Mouse (Mus musculus): ENCODE data around the gene Ptprr. TPM values are rescaled to one million over a fixed set of nuclear protein-coding genes. Genes with fewer than 3 reads are reported as not detected.

Gene Ptprr
- polyA plus RNA-seq, 1 experiment from 2014 or later: 17.6 TPM

DNA sequence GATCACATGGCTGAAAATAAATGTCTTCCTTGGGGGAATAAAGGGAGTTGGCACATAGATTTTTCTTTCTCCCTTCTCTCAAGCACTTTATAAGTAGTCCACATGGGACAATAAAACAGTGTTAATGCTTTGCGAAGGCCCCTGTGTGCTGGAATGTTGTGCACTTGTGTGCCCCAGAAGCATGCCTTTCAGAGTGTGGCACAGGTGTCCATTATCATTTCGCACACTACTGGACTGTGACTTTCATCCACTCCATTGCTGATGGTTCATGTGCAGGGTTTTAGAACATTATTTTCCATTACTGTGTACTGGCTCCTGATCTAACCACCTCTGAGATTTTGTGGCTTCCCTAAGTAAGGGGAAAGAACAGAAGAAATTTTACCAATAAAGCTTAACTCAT is 105.8 kb downstream of the Ptprr start:
- Histone ChIP-seq H3K4me1 (no peaks in the 10 kb centered on the region), H3K27ac (no peak overlapping the region), H3K36me3 (replicated peaks) (no peaks in the 10 kb centered on the region), H3K4me2 (no peak overlapping the region), H3K9ac (no peak overlapping the region), H3K4me3 (no peak overlapping the region), H3K27me3 (replicated peaks) (no peaks in the 10 kb centered on the region), H3K9me3 (no peaks in the 10 kb centered on the region)
- WGBS: 85% methylated on average over 2 of the region's 2 CpGs
- ATAC-seq (replicated peaks): no peak

DNA sequence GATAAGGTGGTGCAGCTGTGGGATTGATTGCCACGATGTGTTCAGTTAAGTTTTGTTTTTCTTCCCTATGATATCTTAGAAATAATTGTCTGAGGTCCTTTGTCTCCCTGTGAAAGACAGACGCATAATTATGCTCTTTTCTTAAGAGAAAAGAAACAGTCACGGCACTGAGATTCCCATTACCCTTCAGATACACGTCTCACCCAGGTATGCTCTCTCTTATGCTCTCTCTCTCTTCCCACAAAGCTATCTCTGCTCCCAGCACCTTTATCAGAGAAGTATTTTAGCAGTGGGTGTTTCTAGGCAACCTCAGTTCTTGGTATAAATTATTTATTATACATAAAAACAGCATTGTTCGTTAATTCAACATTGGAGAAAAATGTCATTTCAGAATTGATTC is 107.4 kb downstream of the Ptprr start:
- Histone ChIP-seq H3K9ac (no peak overlapping the region), H3K36me3 (replicated peaks) (no peaks in the 10 kb centered on the region), H3K4me3 (no peak overlapping the region), H3K4me1 (no peaks in the 10 kb centered on the region), H3K27me3 (replicated peaks) (no peaks in the 10 kb centered on the region), H3K27ac (no peak overlapping the region), H3K4me2 (no peak overlapping the region), H3K9me3 (no peaks in the 10 kb centered on the region)
- 64% methylated on average over 5 of the region's 5 CpGs for WGBS
- no peak for ATAC-seq (replicated peaks)

DNA sequence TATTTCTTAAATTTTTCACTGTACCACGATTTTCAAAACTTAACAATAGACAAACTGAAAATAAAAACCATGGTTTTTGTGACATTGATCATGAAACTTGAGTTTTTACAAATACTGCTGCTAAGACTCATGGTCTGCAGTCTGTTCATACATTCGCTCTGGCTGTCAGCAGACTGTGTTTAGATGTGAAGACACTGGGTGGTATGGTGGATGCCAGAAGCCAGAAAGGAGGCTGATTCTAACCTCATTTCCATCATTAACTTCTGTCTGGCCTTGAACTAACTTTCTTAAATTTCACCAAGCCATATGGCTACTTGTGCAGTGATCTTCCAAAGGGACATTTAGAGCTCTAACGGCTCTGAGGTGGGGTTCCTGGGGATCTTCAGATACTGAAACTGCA is 112.4 kb downstream of the Ptprr start:
- 82% methylated on average over 3 of the region's 3 CpGs for WGBS
- Histone ChIP-seq H3K9me3 (no peaks in the 10 kb centered on the region), H3K4me2 (no peak overlapping the region), H3K4me3 (no peak overlapping the region), H3K36me3 (replicated peaks) (no peaks in the 10 kb centered on the region), H3K4me1 (no peaks in the 10 kb centered on the region), H3K27me3 (replicated peaks) (no peaks in the 10 kb centered on the region), H3K27ac (no peak overlapping the region), H3K9ac (no peak overlapping the region)
- ATAC-seq (replicated peaks): no peak

DNA sequence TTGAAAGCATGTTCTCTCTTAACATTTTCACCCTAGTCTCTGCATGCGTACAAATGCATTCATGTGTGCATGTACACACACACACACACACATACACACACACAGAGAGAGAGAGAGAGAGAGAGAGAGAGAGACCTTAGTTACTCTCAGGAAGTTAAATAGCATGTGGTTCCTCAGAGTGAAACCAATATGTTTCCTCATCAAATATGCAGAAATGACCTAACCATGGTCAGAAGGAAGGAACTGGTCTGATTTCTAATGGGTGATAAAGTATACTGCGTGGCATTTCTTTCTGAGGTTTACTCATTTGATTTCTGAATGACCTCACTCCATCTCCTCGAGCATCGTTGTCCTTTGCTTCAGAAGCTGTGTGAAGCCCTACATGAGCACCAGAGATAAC is 113.2 kb downstream of the Ptprr start:
- H3K9me3 ChIP-seq: no peaks in the 10 kb centered on the region
- 92% methylated on average over 4 of the region's 4 CpGs for WGBS
- ATAC-seq (replicated peaks): no peak
- H3K9ac ChIP-seq: no peak overlapping the region
- H3K4me2 ChIP-seq: no peak overlapping the region
- H3K27ac ChIP-seq: no peak overlapping the region
- H3K4me3 ChIP-seq: no peak overlapping the region
- H3K4me1 ChIP-seq: no peaks in the 10 kb centered on the region
- H3K36me3 ChIP-seq (replicated peaks): no peaks in the 10 kb centered on the region
- no peaks in the 10 kb centered on the region for H3K27me3 ChIP-seq (replicated peaks)

DNA sequence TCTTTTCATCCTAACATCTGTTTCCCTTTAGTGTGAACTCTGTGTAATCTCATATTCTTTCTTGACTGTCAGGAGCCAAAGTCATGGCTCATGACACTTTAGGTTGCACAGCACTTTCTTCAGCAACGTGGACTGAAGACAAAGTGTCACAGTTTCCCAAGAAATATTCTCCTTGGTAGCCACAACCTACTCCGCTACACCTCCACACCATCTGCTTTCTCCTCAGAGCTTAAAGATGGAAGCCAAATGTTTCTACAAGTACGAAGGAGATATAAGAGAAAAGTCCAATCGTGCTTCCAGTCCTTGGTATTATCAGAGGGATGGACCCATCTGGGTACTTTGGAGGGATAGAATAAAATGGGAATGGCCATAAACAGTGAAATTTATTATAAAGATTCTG is 114.2 kb downstream of the Ptprr start:
- no peaks in the 10 kb centered on the region for H3K9me3 ChIP-seq
- no peak overlapping the region for H3K9ac ChIP-seq

DNA sequence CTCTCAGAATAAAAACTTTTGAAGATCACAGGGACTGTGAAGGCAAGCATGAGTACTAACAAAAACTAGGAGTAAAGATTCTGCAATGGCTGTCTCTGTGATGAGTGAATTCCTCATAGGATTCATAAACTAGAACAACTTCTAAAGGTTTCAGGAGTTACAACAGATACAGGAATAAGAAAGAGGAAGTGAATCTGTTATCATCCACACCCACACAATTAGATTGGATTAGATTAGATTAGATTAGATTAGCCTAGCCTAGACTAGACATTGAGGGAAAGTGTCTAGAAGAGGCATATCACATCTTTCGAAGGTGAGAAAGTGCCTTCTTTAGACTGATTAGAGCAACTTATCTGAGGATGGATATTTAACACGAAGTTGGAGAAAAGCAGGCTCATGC is 117.2 kb downstream of the Ptprr start:
- 79% methylated on average over 2 of the region's 2 CpGs for whole genome bisulfite sequencing
- no peak overlapping the region for H3K4me2 ChIP-seq
- no peaks in the 10 kb centered on the region for H3K4me1 ChIP-seq
- no peak for ATAC-seq (replicated peaks)
- no peaks in the 10 kb centered on the region for H3K27me3 ChIP-seq (replicated peaks)
- H3K9ac ChIP-seq: no peak overlapping the region
- H3K36me3 ChIP-seq (replicated peaks): no peaks in the 10 kb centered on the region
- H3K4me3 ChIP-seq: no peak overlapping the region
- no peaks in the 10 kb centered on the region for H3K9me3 ChIP-seq
- H3K27ac ChIP-seq: no peak overlapping the region

More for the DNA sequence above, 114.2 kb downstream of the Ptprr start:
- H3K4me1 ChIP-seq: no peaks in the 10 kb centered on the region
- no peak overlapping the region for H3K27ac ChIP-seq
- 85% methylated on average over 4 of the region's 4 CpGs for WGBS
- H3K4me3 ChIP-seq: no peak overlapping the region
- no peaks in the 10 kb centered on the region for H3K27me3 ChIP-seq (replicated peaks)
- no peaks in the 10 kb centered on the region for H3K36me3 ChIP-seq (replicated peaks)
- H3K4me2 ChIP-seq: no peak overlapping the region
- ATAC-seq (replicated peaks): no peak

DNA sequence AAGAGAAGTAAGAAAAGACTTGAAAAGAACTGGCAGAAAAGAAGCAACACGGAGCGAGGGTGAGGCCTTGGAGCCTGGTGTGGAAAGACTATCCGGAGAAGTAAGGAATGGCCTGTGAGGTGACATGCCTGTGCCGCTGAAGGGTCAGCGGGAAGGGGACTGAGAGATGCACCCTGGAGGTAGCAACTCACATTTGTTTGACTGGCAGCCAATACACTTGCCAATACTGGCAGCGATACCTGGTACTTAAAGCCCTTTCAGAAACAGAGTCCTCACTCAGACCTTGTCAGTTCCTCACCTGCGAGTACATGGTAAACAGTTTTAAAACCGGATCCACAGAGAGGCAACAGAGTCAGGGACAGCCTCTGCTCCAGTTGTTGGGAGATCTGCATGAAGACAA is 122.2 kb downstream of the Ptprr start:
- Histone ChIP-seq H3K4me1 (no peaks in the 10 kb centered on the region), H3K9ac (no peak overlapping the region), H3K27ac (no peak overlapping the region), H3K36me3 (replicated peaks) (no peaks in the 10 kb centered on the region), H3K4me2 (no peak overlapping the region), H3K27me3 (replicated peaks) (no peaks in the 10 kb centered on the region), H3K9me3 (no peaks in the 10 kb centered on the region), H3K4me3 (no peak overlapping the region)
- ATAC-seq (replicated peaks): no peak
- 92% methylated on average over 8 of the region's 8 CpGs for WGBS

DNA sequence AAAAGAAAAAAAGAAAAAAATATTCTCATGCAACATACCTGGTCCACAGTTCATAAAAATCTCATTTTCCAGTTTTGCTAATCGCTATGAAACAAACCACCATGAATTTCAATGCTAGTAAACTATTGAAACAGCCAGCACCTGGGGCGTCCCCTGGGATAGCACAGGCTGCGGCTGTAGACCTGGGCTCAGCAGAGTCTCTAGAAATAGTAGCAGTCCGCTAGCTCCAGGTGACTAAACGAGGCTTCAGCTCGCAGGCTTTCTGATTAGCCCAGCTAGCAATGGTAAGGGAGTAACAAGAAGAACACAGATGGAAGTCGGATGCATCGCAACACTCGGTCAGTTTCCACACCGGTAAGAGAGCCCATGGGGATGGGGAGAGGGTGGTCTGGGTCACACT is 125.7 kb downstream of the Ptprr start:
- ATAC-seq (replicated peaks): no peak
- Histone ChIP-seq H3K9ac (no peak overlapping the region), H3K4me1 (no peaks in the 10 kb centered on the region), H3K27me3 (replicated peaks) (no peaks in the 10 kb centered on the region), H3K27ac (no peak overlapping the region), H3K36me3 (replicated peaks) (no peaks in the 10 kb centered on the region), H3K4me2 (no peak overlapping the region), H3K9me3 (no peaks in the 10 kb centered on the region), H3K4me3 (no peak overlapping the region)
- 87% methylated on average over 10 of the region's 10 CpGs for WGBS

DNA sequence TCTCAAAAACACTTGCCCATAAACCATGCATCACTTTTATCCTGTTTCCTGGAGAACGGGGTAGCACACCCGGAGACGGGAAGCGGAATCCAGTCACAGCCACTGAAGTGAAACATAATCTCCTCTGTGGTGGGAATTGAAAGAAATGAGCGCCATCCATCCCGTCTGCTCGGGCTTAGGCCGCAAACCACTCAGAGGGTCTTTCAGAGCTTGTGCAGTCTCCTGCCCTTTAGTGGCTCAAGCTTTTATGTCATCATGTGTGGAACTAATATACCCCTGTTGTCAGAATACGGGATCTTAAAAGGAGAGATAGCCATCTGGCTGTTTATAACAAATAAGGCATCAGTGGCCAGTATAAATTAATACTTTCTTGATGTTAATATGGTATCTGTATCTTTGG is 128.1 kb downstream of the Ptprr start:
- no peak overlapping the region for H3K4me2 ChIP-seq
- no peaks in the 10 kb centered on the region for H3K27me3 ChIP-seq (replicated peaks)
- H3K36me3 ChIP-seq (replicated peaks): no peaks in the 10 kb centered on the region
- H3K4me3 ChIP-seq: no peak overlapping the region
- 16% methylated on average over 9 of the region's 9 CpGs for WGBS
- no peaks in the 10 kb centered on the region for H3K4me1 ChIP-seq
- H3K27ac ChIP-seq: no peak overlapping the region
- no peak for ATAC-seq (replicated peaks)
- H3K9ac ChIP-seq: no peak overlapping the region
- no peaks in the 10 kb centered on the region for H3K9me3 ChIP-seq

DNA sequence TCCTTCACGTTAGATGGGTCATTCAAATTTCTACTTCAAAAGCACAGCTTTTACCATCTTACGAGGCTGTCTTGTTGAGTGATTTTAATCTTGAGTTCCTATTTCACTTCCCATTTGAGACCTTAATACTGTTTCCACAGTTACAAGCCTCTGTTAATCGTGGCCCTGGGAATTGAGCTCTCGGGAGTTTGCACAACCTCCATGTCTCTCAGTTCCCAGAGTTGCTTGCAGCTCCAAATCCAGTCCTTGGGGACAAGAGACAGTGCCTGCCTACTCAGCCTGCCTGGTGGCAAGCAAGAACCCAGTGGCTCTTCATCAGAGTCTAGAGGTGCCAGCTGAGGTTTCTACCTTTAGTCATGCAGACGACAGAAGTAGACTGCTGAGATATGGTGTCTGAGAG is 136.7 kb downstream of the Ptprr start:
- H3K36me3 ChIP-seq (replicated peaks): no peaks in the 10 kb centered on the region
- H3K9me3 ChIP-seq: no peaks in the 10 kb centered on the region
- no peak overlapping the region for H3K4me3 ChIP-seq
- no peak overlapping the region for H3K9ac ChIP-seq
- no peak for ATAC-seq (replicated peaks)
- no peaks in the 10 kb centered on the region for H3K27me3 ChIP-seq (replicated peaks)
- H3K4me1 ChIP-seq: no peaks in the 10 kb centered on the region
- no peak overlapping the region for H3K4me2 ChIP-seq
- WGBS: 76% methylated on average over 5 of the region's 5 CpGs
- no peak overlapping the region for H3K27ac ChIP-seq

DNA sequence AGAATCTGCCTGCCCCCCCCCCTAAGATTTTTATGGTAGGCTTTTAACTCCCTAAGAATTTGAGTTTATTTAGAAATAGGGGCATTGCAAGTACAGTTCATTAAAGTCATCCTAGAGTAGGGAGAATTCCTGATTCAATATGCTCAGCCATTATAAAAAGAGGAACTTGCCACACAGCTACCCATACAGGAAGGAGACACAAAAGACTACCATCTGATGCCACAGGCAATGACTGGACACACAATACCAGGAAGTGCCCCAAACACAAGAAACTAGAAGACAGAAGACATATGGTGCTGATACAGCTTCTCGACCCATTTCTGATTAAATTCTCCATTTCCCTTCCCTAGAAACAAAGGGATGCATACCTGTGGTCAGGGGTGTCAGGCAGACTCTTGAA is 138.7 kb downstream of the Ptprr start:
- Histone ChIP-seq H3K9me3 (no peaks in the 10 kb centered on the region), H3K4me3 (no peak overlapping the region), H3K27me3 (replicated peaks) (no peaks in the 10 kb centered on the region), H3K4me1 (no peaks in the 10 kb centered on the region), H3K9ac (no peak overlapping the region), H3K36me3 (replicated peaks) (no peaks in the 10 kb centered on the region), H3K4me2 (no peak overlapping the region), H3K27ac (no peak overlapping the region)
- ATAC-seq (replicated peaks): no peak
- WGBS: 85% methylated on average over 1 of the region's 1 CpGs

DNA sequence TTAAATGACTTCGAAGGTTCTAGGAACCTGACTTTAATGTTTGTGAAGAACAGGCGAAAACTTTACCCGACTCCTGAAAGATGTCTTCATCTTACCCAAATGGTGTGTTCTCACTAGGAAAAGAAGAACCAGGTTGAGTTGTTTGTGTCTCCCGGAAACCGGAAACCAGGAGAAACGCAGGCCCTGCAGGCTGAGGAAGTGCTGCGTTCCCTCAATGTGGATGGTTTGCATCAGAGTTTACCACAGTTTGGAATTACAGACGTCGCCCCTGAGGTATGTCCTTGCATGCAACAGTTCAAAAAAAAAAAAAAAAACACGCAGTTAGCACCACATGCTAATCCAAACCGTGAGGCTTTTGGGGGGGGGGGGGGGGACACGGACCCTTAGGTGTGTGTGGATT is 144.3 kb downstream of the Ptprr start:
- Histone ChIP-seq H3K27me3 (replicated peaks) (no peaks in the 10 kb centered on the region), H3K27ac (no peak overlapping the region), H3K36me3 (replicated peaks) (no peaks in the 10 kb centered on the region), H3K4me1 (no peaks in the 10 kb centered on the region), H3K9ac (no peak overlapping the region), H3K9me3 (no peaks in the 10 kb centered on the region), H3K4me3 (no peak overlapping the region), H3K4me2 (no peak overlapping the region)
- 80% methylated on average over 12 of the region's 12 CpGs for WGBS
- ATAC-seq (replicated peaks): no peak

DNA sequence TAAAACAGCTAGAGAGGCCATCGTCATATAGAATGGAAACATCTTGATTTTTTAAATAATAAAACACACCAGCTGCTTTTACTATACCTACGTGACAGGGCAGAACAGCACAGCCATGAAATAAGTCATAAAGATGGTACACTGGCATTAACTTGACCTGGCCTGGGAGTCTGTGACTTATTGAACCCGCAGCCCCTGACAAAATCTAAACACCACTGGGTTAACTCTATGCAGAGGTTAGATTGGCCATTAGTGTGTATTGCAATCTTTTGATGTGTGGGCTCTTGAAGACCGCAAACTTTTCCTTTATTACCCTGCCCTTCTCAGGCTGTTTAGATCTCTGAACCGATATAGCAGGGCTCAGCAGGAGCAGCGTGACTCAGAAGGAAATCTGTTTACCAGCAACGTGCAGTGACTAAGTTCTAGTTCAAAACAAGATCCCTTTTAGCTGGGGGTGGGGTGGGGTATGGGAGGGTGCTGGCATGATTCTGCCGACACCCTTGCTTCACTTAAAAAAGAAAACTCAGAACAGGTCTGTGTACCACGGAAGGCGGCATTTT is 157.4 kb downstream of the Ptprr start:
- ATAC-seq (replicated peaks): no peak
- H3K4me1 ChIP-seq: no peaks in the 10 kb centered on the region
- H3K9ac ChIP-seq: no peak overlapping the region
- no peaks in the 10 kb centered on the region for H3K36me3 ChIP-seq (replicated peaks)
- H3K4me3 ChIP-seq: no peak overlapping the region
- H3K27ac ChIP-seq: no peak overlapping the region
- H3K27me3 ChIP-seq (replicated peaks): no peaks in the 10 kb centered on the region
- WGBS: 51% methylated on average over 10 of the region's 10 CpGs
- H3K9me3 ChIP-seq: no peaks in the 10 kb centered on the region
- no peak overlapping the region for H3K4me2 ChIP-seq
